Mouse (Mus musculus) liver, embryonic 11.5 days (tissue): ENCODE data around the gene Sfmbt1. TPM values are rescaled to one million over a fixed set of nuclear protein-coding genes. Genes with fewer than 3 reads are reported as not detected.

Experiments used
- ATAC-seq: fragments of 200-750 bp; cut with Nextera tagmentation; replicated peaks from 2 replicates; pipeline ENCODE4 v1.8.0; 2017; ENCODE audit warnings: moderate number of reproducible peaks, mild to moderate bottlenecking, moderate TSS enrichment, moderate library complexity; ENCODE audit not compliant: low FRiP score
- DNase-seq: peaks from one replicate; pipeline ENCODE4 v3.0.0-alpha.2; 2017; ENCODE audit warnings: low spot score
- H3K27ac ChIP-seq: fragments of 300-500 bp; sonication (generic); 2 replicates; pipeline ENCODE4 v1.5.1; 2014; ENCODE audit warnings: mild to moderate bottlenecking, low read depth, low read length, control low read depth
- H3K27me3 ChIP-seq: fragments of 300-500 bp; sonication (generic); replicated peaks from 2 replicates; pipeline ENCODE4 v1.6.1; 2014; ENCODE audit warnings: low read length, mixed read lengths; ENCODE audit not compliant: control insufficient read depth, insufficient read depth
- H3K36me3 ChIP-seq: fragments of 300-500 bp; sonication (generic); 2 replicates; pipeline ENCODE4 v1.6.1; 2014; ENCODE audit warnings: mild to moderate bottlenecking, low read length, moderate library complexity, mixed read lengths; ENCODE audit not compliant: control insufficient read depth, insufficient read depth
- H3K4me1 ChIP-seq: fragments of 300-500 bp; sonication (generic); replicated peaks from 2 replicates; pipeline ENCODE4 v1.6.1; 2014; ENCODE audit warnings: low read length, mixed read lengths; ENCODE audit not compliant: control insufficient read depth, insufficient read depth
- H3K4me2 ChIP-seq: fragments of 300-500 bp; sonication (generic); 2 replicates; pipeline ENCODE4 v1.6.1; 2014; ENCODE audit warnings: mild to moderate bottlenecking, control low read depth, moderate library complexity
- H3K4me3 ChIP-seq: fragments of 300-500 bp; sonication (generic); 2 replicates; pipeline ENCODE4 v1.5.1; 2014; ENCODE audit warnings: low read depth, low read length, control low read depth
- H3K9ac ChIP-seq: fragments of 300-500 bp; sonication (generic); 2 replicates; pipeline ENCODE4 v1.6.1; 2014; ENCODE audit warnings: low read depth, low read length, control low read depth
- H3K9me3 ChIP-seq: fragments of 300-500 bp; sonication (generic); 2 replicates; pipeline ENCODE4 v1.6.1; 2016; ENCODE audit warnings: low read length, inconsistent platforms, mixed read lengths; ENCODE audit not compliant: control insufficient read depth
- WGBS: fragments of 180-500 bp; shearing (Covaris S2); extraction: QIAGEN DNeasy Blood & Tissue Kit; methylation state at CpG from one replicate; pipeline ENCODE4 v1.1.7; 2014; 5-methylcytosine and 5-hydroxymethylcytosine counted together
- polyA plus RNA-seq: library from polyadenylated mRNA; unstranded; fragments of >200 nt; fragmentation: Nextera tagmentation; extraction: Ambion mirVana; gene quantifications from 2 replicates; pipeline ENCODE4 v1.2.1, GENCODE M21; 2014

The Sfmbt1 gene
- polyA plus RNA-seq, 1 experiment from 2014 or later = 23.0 TPM

- no peaks in the 10 kb centered on the region for H3K36me3 ChIP-seq
- no peak overlapping the region for H3K9ac ChIP-seq
- ATAC-seq = no peak
- no peak overlapping the region for H3K4me2 ChIP-seq
- no peaks in the 10 kb centered on the region for H3K9me3 ChIP-seq
- H3K4me1 ChIP-seq = peaks cover 29% of the 10 kb centered on the region
- 71% methylated on average over 6 of the region's 6 CpGs for WGBS
- no peaks in the 10 kb centered on the region for H3K27me3 ChIP-seq
- H3K4me3 ChIP-seq = no peak overlapping the region
- H3K27ac ChIP-seq = no peak overlapping the region
- DNase-seq = no peak
These were observed 109.9 kb downstream of the Sfmbt1 start for GRCm38 (mm10) chr14:30824456-30824995.

DNA sequence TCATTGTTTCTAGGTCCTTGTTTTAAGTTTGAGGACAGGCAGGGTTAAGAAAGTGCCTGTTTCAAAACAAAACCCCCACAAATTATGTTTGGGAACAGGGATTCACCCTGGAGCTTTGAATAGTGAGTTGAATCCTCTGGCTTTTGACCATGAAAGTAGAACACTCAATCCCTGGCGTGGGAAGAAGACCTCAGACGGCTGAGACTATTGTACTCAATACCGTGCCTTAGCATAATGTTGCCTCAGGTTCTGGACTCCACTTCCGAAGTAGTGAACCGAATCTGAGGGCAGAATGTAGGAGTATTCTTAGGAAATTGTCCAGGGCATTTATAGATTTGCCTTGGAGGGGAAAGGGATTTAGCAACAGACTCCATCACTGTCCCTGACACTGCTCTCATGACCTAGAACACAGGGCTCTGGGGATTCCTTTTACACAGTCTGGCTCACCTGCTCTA lies 110.4 kb downstream of the Sfmbt1 start:
- Histone ChIP-seq H3K4me2 (peak overlapping the region; percentile 83), H3K4me1 (peaks cover 34% of the 10 kb centered on the region), H3K36me3 (no peaks in the 10 kb centered on the region), H3K27ac (no peak overlapping the region), H3K27me3 (no peaks in the 10 kb centered on the region), H3K4me3 (peak overlapping the region; percentile 90), H3K9me3 (no peaks in the 10 kb centered on the region), H3K9ac (peak overlapping the region; percentile 86; the same call in 1 of the 2 replicates)
- WGBS = 42% methylated on average over 5 of the region's 5 CpGs
- no peak for ATAC-seq
- no peak for DNase-seq

DNA sequence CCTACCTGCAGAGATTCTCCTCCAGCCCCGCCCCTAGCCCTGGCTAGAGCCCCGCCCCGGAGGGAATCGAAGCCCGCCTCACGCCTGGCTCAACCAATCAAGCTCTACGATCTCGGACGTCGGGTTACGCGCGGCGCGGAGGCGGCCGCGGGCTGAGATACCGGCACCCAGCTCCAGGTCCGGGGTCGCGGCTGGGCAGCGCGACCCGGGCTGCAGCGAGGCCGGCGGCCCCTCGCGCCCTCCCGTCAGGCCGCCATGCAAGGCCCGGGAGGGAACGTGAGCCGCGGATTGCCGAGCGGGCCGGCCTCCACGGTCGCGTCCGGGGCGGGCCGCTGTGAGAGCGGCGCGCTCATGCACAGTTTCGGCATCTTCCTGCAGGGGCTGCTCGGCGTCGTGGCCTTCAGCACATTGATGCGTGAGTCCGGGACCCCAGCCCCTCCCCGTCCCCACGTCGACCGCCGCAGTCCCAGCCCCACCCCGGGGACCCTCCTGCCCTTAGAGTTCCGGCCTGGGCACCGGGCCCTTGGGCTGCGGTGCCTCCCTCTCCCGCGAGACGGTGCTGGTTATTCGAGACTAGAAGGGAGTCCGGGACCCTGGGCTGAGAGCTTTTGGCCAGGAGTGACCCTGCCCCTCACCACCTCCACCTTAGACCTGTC lies 111.0 kb downstream of the Sfmbt1 start, which contains the start of gene Tmem110:
Tmem110 (plus strand) TSS at position 115 of the 656 bp plus-strand sequence.
- Histone ChIP-seq H3K36me3 (no peaks in the 10 kb centered on the region), H3K4me2 (peak within 1 kb of the TSS; percentile 83), H3K9ac (peak within 1 kb of the TSS; percentile 86), H3K27me3 (no peaks in the 10 kb centered on the region), H3K4me1 (peaks cover 37% of the 10 kb centered on the region), H3K9me3 (no peaks in the 10 kb centered on the region), H3K27ac (peak within 1 kb of the TSS; percentile 65), H3K4me3 (peak within 1 kb of the TSS; percentile 90)
- DNase-seq = peak; percentile 84
- WGBS = under 1% methylated on average over 68 of the region's 68 CpGs
- peak; percentile 89 for ATAC-seq

DNA sequence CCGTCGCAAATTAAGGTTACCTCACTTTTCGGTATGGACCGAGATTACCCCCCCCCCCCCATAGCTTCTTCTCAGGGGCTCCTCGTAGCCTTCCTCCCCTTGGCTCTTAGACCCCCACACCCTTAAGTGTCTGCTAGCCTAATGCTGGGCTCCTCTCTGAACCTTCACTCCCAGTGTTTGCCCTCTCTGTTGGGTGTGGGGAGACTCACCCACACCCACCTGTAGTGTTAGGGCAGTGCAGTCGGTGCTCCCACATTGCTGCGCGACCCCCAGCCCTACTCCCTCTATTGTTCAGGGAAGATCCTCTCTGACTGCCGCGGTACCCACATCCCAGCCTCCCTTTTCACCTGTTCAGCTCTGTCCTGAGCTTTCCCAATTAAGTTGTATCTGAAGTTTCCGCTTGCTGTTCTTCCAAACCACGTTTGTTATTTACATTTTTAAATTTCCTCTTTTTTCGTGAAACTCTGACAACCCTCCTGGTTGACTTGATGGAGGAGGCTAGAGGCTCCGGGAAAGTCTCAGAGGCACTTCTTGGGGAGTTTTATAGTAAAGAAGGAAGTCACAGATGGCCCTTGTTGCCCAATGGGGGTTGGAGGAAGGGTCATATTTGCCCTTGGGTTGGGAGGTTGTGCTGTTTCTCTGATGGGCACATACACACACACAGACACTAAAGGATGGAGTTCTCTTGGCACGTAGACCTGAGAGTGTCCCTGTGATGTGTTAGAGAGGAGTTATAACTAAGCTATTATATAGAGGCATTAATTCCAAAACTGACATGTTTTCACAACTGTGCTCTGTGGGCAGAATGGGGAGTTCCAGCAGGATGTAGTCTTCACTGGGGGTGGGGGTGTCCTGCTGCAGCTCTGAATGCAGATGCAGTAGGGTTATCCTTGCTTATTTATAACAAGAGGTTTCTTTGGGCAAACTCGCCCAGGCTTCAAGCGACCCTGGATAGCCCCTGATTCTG lies 111.8 kb downstream of the Sfmbt1 start:
- Histone ChIP-seq H3K4me1 (peaks cover 37% of the 10 kb centered on the region), H3K27me3 (no peaks in the 10 kb centered on the region), H3K4me3 (peak overlapping the region; percentile 90), H3K4me2 (peak overlapping the region; percentile 83), H3K9me3 (no peaks in the 10 kb centered on the region), H3K36me3 (no peaks in the 10 kb centered on the region), H3K9ac (peak overlapping the region; percentile 86), H3K27ac (no peak overlapping the region)
- WGBS = 18% methylated on average over 17 of the region's 17 CpGs
- ATAC-seq (peak; percentile 4; the same call in 1 of the 2 replicates), DNase-seq (no peak)

DNA sequence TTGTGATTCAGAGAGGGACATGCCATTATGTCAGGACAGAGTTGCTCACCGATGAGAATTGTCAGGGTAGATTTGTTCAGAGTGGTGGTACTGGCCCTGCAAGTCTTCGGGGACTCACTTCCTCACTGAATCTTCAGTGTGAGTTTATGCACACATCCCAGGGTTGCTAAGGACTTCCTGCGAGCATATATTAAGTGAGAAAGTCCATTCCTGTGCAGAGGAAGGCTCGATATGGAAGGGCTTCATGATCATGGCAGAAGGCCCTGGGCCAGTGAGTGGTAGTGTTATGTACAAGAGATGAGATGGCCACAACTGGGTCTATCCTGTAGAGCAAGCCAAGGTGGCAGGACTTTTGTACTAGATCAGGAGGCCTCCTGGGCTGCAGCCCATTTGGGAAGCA lies 112.8 kb downstream of the Sfmbt1 start:
- H3K36me3 ChIP-seq = no peaks in the 10 kb centered on the region
- H3K9me3 ChIP-seq = no peaks in the 10 kb centered on the region
- ATAC-seq (no peak), DNase-seq (no peak)
- 77% methylated on average over 4 of the region's 4 CpGs for WGBS
- H3K4me2 ChIP-seq = peak overlapping the region; percentile 83
- H3K27me3 ChIP-seq = no peaks in the 10 kb centered on the region
- no peak overlapping the region for H3K4me3 ChIP-seq
- H3K4me1 ChIP-seq = peaks cover 37% of the 10 kb centered on the region
- H3K27ac ChIP-seq = no peak overlapping the region
- H3K9ac ChIP-seq = no peak overlapping the region; the same call in 1 of the 2 replicates

GRCm38 (mm10) chr14:30828077-30828476 lies 113.4 kb downstream of the Sfmbt1 start:
- Histone ChIP-seq H3K4me2 (no peak overlapping the region), H3K27ac (no peak overlapping the region), H3K4me3 (no peak overlapping the region), H3K36me3 (no peaks in the 10 kb centered on the region), H3K9me3 (no peaks in the 10 kb centered on the region), H3K27me3 (no peaks in the 10 kb centered on the region), H3K4me1 (peaks cover 37% of the 10 kb centered on the region), H3K9ac (no peak overlapping the region)
- 81% methylated on average over 4 of the region's 4 CpGs for WGBS
- no peak for DNase-seq
- ATAC-seq = no peak

- peak overlapping the region; percentile 45 for H3K4me2 ChIP-seq
These were observed 114.2 kb downstream of the Sfmbt1 start for GRCm38 (mm10) chr14:30828635-30829460.

More at GRCm38 (mm10) chr14:30828635-30829460, 114.2 kb downstream of the Sfmbt1 start:
- peak overlapping the region; percentile 22 for H3K27ac ChIP-seq
- DNase-seq (no peak), ATAC-seq (peak; percentile 79)
- WGBS = 55% methylated on average over 11 of the region's 11 CpGs
- no peaks in the 10 kb centered on the region for H3K9me3 ChIP-seq
- no peak overlapping the region for H3K9ac ChIP-seq
- no peaks in the 10 kb centered on the region for H3K27me3 ChIP-seq
- no peak overlapping the region for H3K4me3 ChIP-seq
- H3K4me1 ChIP-seq = peaks cover 37% of the 10 kb centered on the region
- no peaks in the 10 kb centered on the region for H3K36me3 ChIP-seq
